ENCODE assay signal across 10 mouse cellular contexts in genomic region chr5:107157384-107157783, GRCm38 (mm10).
A peak's percentile ranks its signal among the peaks of the same experiment; 100 is the strongest.
DNase-seq lines count a peak whose midpoint lies in the region.
"Had no signal": no experiment of that assay in that cellular context is flagged by ENCODE, and none has a peak within 500 bp of the region (broad histone marks: within the 10 kb centered on the region; RNA-seq: fewer than 3 reads in every experiment).

No protein-coding gene starts in this region.

- DNase-seq in lung, postnatal 36 days = peak; percentile 33
- DNase-seq in lung, postnatal 10 days = no peak
- peak; percentile 45 for DNase-seq in adrenal gland, postnatal 25 days
- peak; percentile 29 for DNase-seq in kidney, adult 18-20 months
- DNase-seq in skeletal muscle tissue, adult 2 months (ENCODE audit: low read depth, low spot score) = peak; percentile 61
- DNase-seq in layer of hippocampus, postnatal 25 days (ENCODE audit: extremely low spot score in 1 of 2, low spot score in 1 of 2) = no peak
- DNase-seq in frontal cortex, postnatal 10 days (ENCODE audit: low spot score in 2 of 2) = no peak
- no peak for DNase-seq in left cerebral cortex, adult 9 months (ENCODE audit: low spot score in 2 of 2)
- DNase-seq: cerebellum, postnatal 36 days; heart, postnatal 14 days had no signal

Comparison
In these comparisons a context has a peak if more than half of its experiments do, and no peak if none do; other contexts are left out.
1. DNase-seq: peak in lung, postnatal 36 days (single experiment), adrenal gland, postnatal 25 days (single experiment), kidney, adult 18-20 months (single experiment) and skeletal muscle tissue, adult 2 months (single experiment); none in lung, postnatal 10 days (single experiment), layer of hippocampus, postnatal 25 days (0 of 2), frontal cortex, postnatal 10 days (0 of 2) and left cerebral cortex, adult 9 months (0 of 2).